Mouse (Mus musculus) E14TG2a.4 (cell line): ENCODE results near the gene Spns3.

Source experiments
- H3K27me3 ChIP-seq: 2 replicates; pipeline ENCODE4 v1.6.1; 2014; ENCODE audit warnings: low read length, control low read depth; ENCODE audit not compliant: insufficient read depth
- H3K36me3 ChIP-seq: 2 replicates; pipeline ENCODE4 v1.6.1; 2014; ENCODE audit warnings: low read length, control low read depth; ENCODE audit not compliant: insufficient read depth
- H3K4me1 ChIP-seq: replicated peaks from 2 replicates; pipeline ENCODE4 v1.6.1; 2014; ENCODE audit warnings: low read depth, low read length, control low read depth
- H3K4me3 ChIP-seq: replicated peaks from 2 replicates; pipeline ENCODE4 v1.5.1; 2014; ENCODE audit warnings: mild to moderate bottlenecking, low read length
- H3K9me3 ChIP-seq: 2 replicates; pipeline ENCODE4 v1.6.1; 2014; ENCODE audit warnings: low read length, control low read depth
- CTCF ChIP-seq: conservative IDR thresholded peaks from 2 replicates; pipeline ENCODE4 v1.5.1; 2014; ENCODE audit warnings: low read length
- NANOG ChIP-seq: IDR thresholded peaks from 2 replicates; pipeline ENCODE4 v1.6.1; 2014; ENCODE audit warnings: borderline replicate concordance, low read length, mixed read lengths
- POU5F1 ChIP-seq: IDR thresholded peaks from 2 replicates; pipeline ENCODE4 v1.6.1; 2014; ENCODE audit warnings: low read length, borderline replicate concordance

The Spns3 gene

GRCm38 (mm10) chr11:72468525-72468924, 81.8 kb downstream of the Spns3 start:
- peaks cover 16% of the 10 kb centered on the region for H3K4me1 ChIP-seq
- no peaks in the 10 kb centered on the region for H3K9me3 ChIP-seq
- H3K4me3 ChIP-seq = no peak overlapping the region
- peaks cover 4% of the 10 kb centered on the region; the same call in 1 of the 2 replicates for H3K27me3 ChIP-seq
- no peaks in the 10 kb centered on the region for H3K36me3 ChIP-seq
- no peak for TF ChIP-seq POU5F1
- no peak for TF ChIP-seq NANOG
- no peak for TF ChIP-seq CTCF

GRCm38 (mm10) chr11:72466694-72467507, 83.4 kb downstream of the Spns3 start:
- no peak for TF ChIP-seq POU5F1
- TF ChIP-seq CTCF = no peak
- TF ChIP-seq NANOG = no peak
- H3K4me1 ChIP-seq = peaks cover 16% of the 10 kb centered on the region

GRCm38 (mm10) chr11:72465978-72466693, 84.2 kb downstream of the Spns3 start:
- H3K9me3 ChIP-seq = no peaks in the 10 kb centered on the region
- no peaks in the 10 kb centered on the region for H3K36me3 ChIP-seq
- TF ChIP-seq POU5F1 = no peak
- no peak for TF ChIP-seq NANOG
- peaks cover 16% of the 10 kb centered on the region for H3K4me1 ChIP-seq
- no peaks in the 10 kb centered on the region for H3K27me3 ChIP-seq
- H3K4me3 ChIP-seq = no peak overlapping the region

More at GRCm38 (mm10) chr11:72466694-72467507, 83.4 kb downstream of the Spns3 start:
- Histone ChIP-seq H3K36me3 (no peaks in the 10 kb centered on the region), H3K27me3 (no peaks in the 10 kb centered on the region), H3K9me3 (no peaks in the 10 kb centered on the region), H3K4me3 (no peak overlapping the region)

GRCm38 (mm10) chr11:72464821-72465220, 85.5 kb downstream of the Spns3 start:
- TF ChIP-seq NANOG (no peak), POU5F1 (no peak), CTCF (no peak)
- Histone ChIP-seq H3K36me3 (no peaks in the 10 kb centered on the region), H3K4me1 (peaks cover 16% of the 10 kb centered on the region), H3K4me3 (no peak overlapping the region), H3K27me3 (no peaks in the 10 kb centered on the region), H3K9me3 (no peaks in the 10 kb centered on the region)

- TF ChIP-seq CTCF = no peak
- TF ChIP-seq NANOG = no peak
- no peak for TF ChIP-seq POU5F1
These were observed 88.8 kb downstream of the Spns3 start for GRCm38 (mm10) chr11:72461500-72461981.

GRCm38 (mm10) chr11:72458502-72458901, 91.8 kb downstream of the Spns3 start:
- TF ChIP-seq NANOG (no peak), CTCF (no peak), POU5F1 (no peak)
- no peaks in the 10 kb centered on the region for H3K36me3 ChIP-seq
- H3K27me3 ChIP-seq = 0 out of 2 replicates have a peak, but pooled peaks cover 3% of the 10 kb centered on the region
- no peaks in the 10 kb centered on the region for H3K9me3 ChIP-seq
- peaks cover 40% of the 10 kb centered on the region for H3K4me1 ChIP-seq
- H3K4me3 ChIP-seq = no peak overlapping the region; the same call in 1 of the 2 replicates

More at GRCm38 (mm10) chr11:72461500-72461981, 88.8 kb downstream of the Spns3 start:
- no peaks in the 10 kb centered on the region for H3K36me3 ChIP-seq
- peaks cover 21% of the 10 kb centered on the region for H3K4me1 ChIP-seq
- H3K9me3 ChIP-seq = no peaks in the 10 kb centered on the region
- 0 out of 2 replicates have a peak, but pooled peaks cover 3% of the 10 kb centered on the region for H3K27me3 ChIP-seq
- no peak overlapping the region for H3K4me3 ChIP-seq

GRCm38 (mm10) chr11:72457995-72458496, 92.3 kb downstream of the Spns3 start:
- Histone ChIP-seq H3K9me3 (no peaks in the 10 kb centered on the region), H3K27me3 (0 out of 2 replicates have a peak, but pooled peaks cover 3% of the 10 kb centered on the region), H3K36me3 (0 out of 2 replicates have a peak, but pooled peaks cover 2% of the 10 kb centered on the region), H3K4me3 (no peak overlapping the region; the same call in 1 of the 2 replicates), H3K4me1 (peaks cover 45% of the 10 kb centered on the region)
- TF ChIP-seq CTCF (no peak), NANOG (no peak), POU5F1 (no peak)

- no peaks in the 10 kb centered on the region for H3K9me3 ChIP-seq
- no peak for TF ChIP-seq POU5F1
These were observed 94.6 kb downstream of the Spns3 start for GRCm38 (mm10) chr11:72455694-72456093.

More at GRCm38 (mm10) chr11:72455694-72456093, 94.6 kb downstream of the Spns3 start:
- H3K27me3 ChIP-seq = 0 out of 2 replicates have a peak, but pooled peaks cover 3% of the 10 kb centered on the region
- peaks cover 68% of the 10 kb centered on the region for H3K4me1 ChIP-seq
- peaks cover 26% of the 10 kb centered on the region for H3K36me3 ChIP-seq
- H3K4me3 ChIP-seq = peak overlapping the region; percentile 66
